Mouse (Mus musculus) colon, adult 2 months (tissue): ENCODE measurements around the gene Necab3. TPM values are rescaled to one million over a fixed set of nuclear protein-coding genes. Genes with fewer than 3 reads are reported as not detected.

Experiments used
- polyA plus RNA-seq: library from polyadenylated mRNA; depleted of rRNA; stranded (reverse); fragments of >200 nt; gene quantifications from 2 replicates; pipeline ENCODE4 v1.2.3, GENCODE M21; 2012; rRNA removed

Gene Necab3
- 0.27 and 0.28 TPM in 2 replicates for polyA plus RNA-seq

GRCm38 (mm10) chr2:154558264-154559039, at the start of gene Necab3:
Necab3 (minus strand) TSS chr2:154558890.

DNA sequence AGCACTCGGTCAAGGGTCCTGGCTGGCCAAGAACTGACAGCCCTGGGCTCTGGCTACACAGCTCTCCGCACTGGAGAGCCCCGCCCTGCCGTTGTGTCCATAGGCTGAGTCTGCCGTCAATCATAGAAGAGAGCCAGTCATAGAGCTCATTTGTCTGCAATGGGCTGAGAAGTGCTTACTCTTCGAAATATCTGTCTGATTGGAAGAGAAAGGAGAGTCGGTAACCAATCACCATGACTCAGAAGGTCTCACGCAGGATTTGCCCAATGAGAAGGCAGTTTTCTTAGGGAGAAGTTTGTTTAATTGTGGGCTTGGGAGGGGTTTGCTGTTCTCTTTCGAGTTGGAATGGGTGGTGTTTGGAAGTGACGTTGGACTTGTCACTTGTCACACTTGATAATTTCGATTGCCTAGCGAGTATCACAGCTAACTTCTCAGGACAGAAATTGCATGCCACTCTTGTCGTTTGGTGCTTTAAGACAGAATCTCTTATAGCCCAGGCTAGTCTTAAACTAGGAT, 45.0 kb upstream of the Necab3 start, which contains the start of gene Pxmp4:
Pxmp4 (minus strand) TSS at position 71 of the 516 bp plus-strand sequence.

DNA sequence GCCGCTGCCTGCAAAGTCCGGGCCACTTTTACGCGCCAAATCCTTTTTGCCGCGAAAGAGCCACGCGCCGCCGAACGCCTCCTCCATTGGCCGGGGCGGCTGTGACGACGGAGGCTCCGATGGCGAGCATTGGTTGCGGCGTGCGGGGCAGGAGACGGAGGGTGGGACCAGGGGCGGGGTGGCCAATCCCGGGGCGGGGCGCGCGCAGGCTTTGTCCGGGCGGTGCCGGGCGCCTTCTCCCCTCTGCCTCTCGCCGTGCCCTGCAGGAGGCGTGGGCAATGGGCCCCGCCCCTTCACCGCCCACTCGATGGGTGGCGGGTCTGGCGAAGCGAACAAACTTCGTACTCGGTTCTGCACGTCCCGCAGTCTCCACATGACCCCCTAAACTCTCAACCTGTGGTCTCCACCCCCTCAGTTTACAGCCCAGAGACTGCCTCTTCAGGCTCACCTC, 11.2 kb upstream of the Necab3 start, which contains the start of gene E2f1:
E2f1 (minus strand) TSS at position 57 of the 451 bp plus-strand sequence.

DNA sequence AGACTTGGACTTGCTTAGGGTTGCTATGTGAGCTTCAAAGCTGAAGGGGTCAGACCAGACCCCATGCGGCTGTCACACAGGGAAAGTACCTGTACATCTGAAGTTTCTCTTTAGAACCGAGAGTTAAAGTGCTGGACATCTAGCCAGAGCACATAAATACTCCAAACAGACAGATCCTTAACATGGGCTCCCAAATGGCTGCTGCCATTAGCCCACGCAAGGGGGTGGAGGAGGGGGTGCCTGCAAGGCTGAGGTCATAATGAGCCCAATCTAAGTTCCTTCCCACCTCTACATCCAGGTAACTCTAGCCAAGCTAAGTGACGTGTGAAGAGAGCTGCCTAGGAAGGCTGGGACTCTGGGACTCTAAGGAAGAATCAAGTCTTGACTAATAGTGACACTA, 7.2 kb downstream of the Necab3 start, which contains the start of gene Actl10:
Actl10 (plus strand) TSS at position 301 of the 400 bp plus-strand sequence.

DNA sequence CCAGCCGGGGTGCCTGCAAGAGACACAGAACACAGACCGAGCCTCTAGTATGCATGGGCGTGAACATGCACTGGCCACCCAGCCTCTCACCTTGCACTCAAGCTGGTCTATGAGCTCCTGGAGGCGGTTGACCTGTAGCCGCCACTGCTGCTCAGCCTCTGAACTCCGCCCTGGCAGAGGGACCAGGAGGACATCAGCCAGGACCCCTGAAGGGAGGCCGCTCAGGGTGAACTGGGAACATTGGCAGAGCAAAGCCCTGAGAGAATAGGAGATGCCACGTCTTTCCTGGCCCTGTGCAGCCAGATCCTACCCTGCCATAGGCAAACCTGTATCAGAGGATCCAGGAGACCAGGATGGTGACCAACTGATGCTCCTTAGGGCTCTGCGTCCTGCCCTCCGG, 12.0 kb downstream of the Necab3 start, which contains the start of gene 1700003F12Rik:
1700003F12Rik (plus strand) TSS at position 375 of the 400 bp plus-strand sequence.

Other genes starting within 250 kb of the Necab3 start
- 7.0 and 7.4 TPM in 2 replicates for gene Cdk5rap1, start 185.9 kb downstream of the Necab3 start, polyA plus RNA-seq
- 11.6 and 12.8 TPM in 2 replicates for gene Snta1, start 150.8 kb downstream of the Necab3 start, polyA plus RNA-seq
- 7.9 and 8.9 TPM in 2 replicates for gene Cbfa2t2, start 122.4 kb downstream of the Necab3 start, polyA plus RNA-seq
- 0.43 and 0.86 TPM in 2 replicates for gene 1700003F12Rik, start 11.8 kb downstream of the Necab3 start, polyA plus RNA-seq
- not detected in 2 replicates for gene Actl10, start 7.1 kb downstream of the Necab3 start, polyA plus RNA-seq
- 9.8 and 11.9 TPM in 2 replicates for gene E2f1, start 11.0 kb upstream of the Necab3 start, polyA plus RNA-seq
- gene Pxmp4, start 44.8 kb upstream of the Necab3 start, polyA plus RNA-seq = 34.6 and 41.6 TPM in 2 replicates
- gene Zfp341, start 54.4 kb upstream of the Necab3 start, polyA plus RNA-seq = 5.8 and 6.8 TPM in 2 replicates
- 1.1 and 1.3 TPM in 2 replicates for gene 4930519P11Rik, start 54.5 kb upstream of the Necab3 start, polyA plus RNA-seq
- gene Chmp4b, start 92.8 kb upstream of the Necab3 start, polyA plus RNA-seq = 121 and 136 TPM in 2 replicates
- not detected in 2 replicates for gene Gm14214, start 211.1 kb upstream of the Necab3 start, polyA plus RNA-seq
- gene Raly, start 232.2 kb upstream of the Necab3 start, polyA plus RNA-seq = 228 and 243 TPM in 2 replicates
- gene a, start 232.5 kb upstream of the Necab3 start, polyA plus RNA-seq = 0.30 TPM in 1 of 2 replicates, not detected in the other